Mouse (Mus musculus): ENCODE measurements around the gene Mmab. TPM values are rescaled to one million over a fixed set of nuclear protein-coding genes. Genes with fewer than 3 reads are reported as not detected.

Gene Mmab
- total RNA-seq, 2 experiments from 2014 or later, result 19.6 to 22.4 TPM

- intact Hi-C loops (cut with DNase I), result no loop called here
- DNase-seq (ENCODE audit: low spot score in 2 of 2), result no peak
Observed at GRCm38 (mm10) chr5:114383184-114383904, 60.5 kb downstream of the Mmab start.

Small RNA genes lying within 50 kb of the gene (microRNA-seq; reads per million reads assigned to microRNA genes)
- gene Mir7027, result not detected

Other genes with a start within 250 kb of the Mmab start
- gene Foxn4, start 170.3 kb downstream of the Mmab start, total RNA-seq (2021), result not detected
- gene Myo1h, start 154.9 kb downstream of the Mmab start, total RNA-seq (2021), result 1 to 10 TPM; 1.7 to 2.5 TPM
- 10 to 100 TPM; 48.7 to 53.0 TPM for gene Kctd10, start 63.6 kb downstream of the Mmab start, total RNA-seq (2021)
- gene Ube3b, start 63.5 kb downstream of the Mmab start, total RNA-seq (2021), result 10 to 100 TPM; 81.6 to 88.1 TPM
- gene Mvk, start 209 bp upstream of the Mmab start, total RNA-seq (2021), result 10 to 100 TPM; 23.8 to 30.0 TPM
- 10 to 100 TPM in 1 of 2 experiments, 1 to 10 TPM in 1; 10.0 to 12.6 TPM for gene Fam222a, start 124.0 kb upstream of the Mmab start, total RNA-seq (2021)
- gene Trpv4, start 214.4 kb upstream of the Mmab start, total RNA-seq (2021), result 1 to 10 TPM; 1.5 to 2.6 TPM
- gene Gltp, start 246.9 kb upstream of the Mmab start, total RNA-seq (2021), result 10 to 100 TPM; 24.3 to 32.4 TPM

All from left cerebral cortex, postnatal 36 days (tissue).